Mouse (Mus musculus): Measurements from ENCODE around the gene Sphk1. TPM values are rescaled to one million over a fixed set of nuclear protein-coding genes. Genes with fewer than 3 reads are reported as not detected.
A peak's percentile ranks its signal among the peaks of the same experiment; 100 is the strongest.
"Not testable (repeated sequence)": the region's sequence is repeated elsewhere in the genome, so short reads cannot be mapped to it uniquely, and the experiment has no call there.

Sphk1 gene
- total and polyA plus RNA-seq, 3 experiments, result 53.5 to 127 TPM; not detected in 1

DNA sequence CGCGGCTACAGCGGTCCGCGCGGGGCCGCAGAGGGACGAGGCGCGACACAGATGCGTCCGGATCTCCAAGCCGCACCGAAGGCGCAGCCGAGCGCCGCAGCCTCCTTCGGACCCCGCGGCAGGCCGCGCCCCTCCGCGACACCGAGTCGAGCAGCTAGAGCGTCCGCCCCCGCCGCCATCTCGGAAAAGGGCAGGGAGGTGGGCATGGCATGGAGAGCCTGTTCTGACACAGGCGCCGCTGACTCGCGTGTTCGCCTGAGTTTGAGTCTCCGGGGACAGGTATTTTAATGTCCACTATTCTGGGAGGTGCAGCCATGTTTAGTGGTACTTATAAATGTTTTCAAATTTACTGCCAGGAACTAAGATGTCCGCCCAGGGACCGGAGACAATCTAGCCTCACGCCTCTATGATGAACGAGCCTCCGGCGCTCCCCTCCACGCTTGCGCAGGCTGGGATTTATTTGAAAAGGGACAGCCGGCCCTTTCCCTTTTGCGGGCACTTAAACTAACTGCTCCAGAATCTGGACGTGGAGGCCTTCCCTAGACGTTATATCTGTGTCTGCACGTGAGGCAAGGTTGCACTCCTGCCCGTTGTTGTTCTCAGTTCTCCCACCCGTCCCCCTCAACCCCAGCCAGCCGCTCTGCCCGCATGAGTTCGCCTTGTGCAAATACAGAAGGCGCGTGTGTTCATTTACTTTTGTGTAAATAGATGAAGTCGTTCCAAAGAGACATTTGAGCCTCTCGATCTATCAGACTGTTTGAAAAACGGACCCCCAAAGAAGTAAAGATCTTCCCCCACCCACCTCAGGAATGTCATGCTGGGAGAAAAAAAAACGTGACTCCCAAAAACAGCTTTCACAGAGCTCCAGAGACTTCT is 40.3 kb upstream of the Sphk1 start (continued):
- TF ChIP-seq TCF12 (IDR thresholded peaks at IDR 0.05; ENCODE audit: low read depth, low read length), result peak; percentile 54
- TF ChIP-seq JUND (IDR thresholded peaks at IDR 0.05; ENCODE audit: low read depth, low read length), result no peak
- TF ChIP-seq GABPA (IDR thresholded peaks at IDR 0.05; ENCODE audit: low read depth, low read length), result peak; percentile 71; the same call in 1 of the 2 replicates
- TF ChIP-seq E2F4 (IDR thresholded peaks at IDR 0.05; ENCODE audit: borderline replicate concordance, low read depth, low read length), result no peak
- TF ChIP-seq ELF1 (IDR thresholded peaks at IDR 0.05; ENCODE audit: low read depth, low read length), result peak; percentile 24
- peak; percentile 85 for TF ChIP-seq MXI1 (IDR thresholded peaks at IDR 0.05; ENCODE audit: low read depth, low read length)
- peak; percentile 51; the same call in 1 of the 2 replicates for TF ChIP-seq MEF2A (IDR thresholded peaks at IDR 0.05; ENCODE audit: extremely low read depth, insufficient replicate concordance, low read depth, low read length, poor library complexity, severe bottlenecking)
- no peak for TF ChIP-seq MAFK (IDR thresholded peaks at IDR 0.05; ENCODE audit: borderline replicate concordance, low read depth, low read length)
- peak; percentile 85; the same call in 1 of the 2 replicates for TF ChIP-seq SIN3A (IDR thresholded peaks at IDR 0.05; ENCODE audit: low read length)
- TF ChIP-seq POLR2AphosphoS2 (IDR thresholded peaks at IDR 0.05; ENCODE audit: low read length), result peak; percentile 98
- no peak for TF ChIP-seq USF2 (IDR thresholded peaks at IDR 0.05; ENCODE audit: borderline replicate concordance in 1 of 2, insufficient read depth in 1 of 2, low read depth in 1 of 2, low read length in 2 of 2)
- TF ChIP-seq CHD2 (IDR thresholded peaks at IDR 0.05; ENCODE audit: low read length), result no peak; the same call in 1 of the 2 replicates
- TF ChIP-seq ZMIZ1 (IDR thresholded peaks at IDR 0.05; ENCODE audit: low read depth, low read length), result peak; percentile 95; the same call in 1 of the 2 replicates
- no peak for TF ChIP-seq TAL1 (IDR thresholded peaks at IDR 0.05; ENCODE audit: low read length)
- 0 out of 2 replicates have a peak, but pooled peaks have one; percentile 26 for TF ChIP-seq SMC3 (IDR thresholded peaks at IDR 0.05; ENCODE audit: low read depth, low read length)
- TF ChIP-seq CHD1 (IDR thresholded peaks at IDR 0.05; ENCODE audit: low read depth, low read length), result 0 out of 2 replicates have a peak, but pooled peaks have one; percentile 42

DNA sequence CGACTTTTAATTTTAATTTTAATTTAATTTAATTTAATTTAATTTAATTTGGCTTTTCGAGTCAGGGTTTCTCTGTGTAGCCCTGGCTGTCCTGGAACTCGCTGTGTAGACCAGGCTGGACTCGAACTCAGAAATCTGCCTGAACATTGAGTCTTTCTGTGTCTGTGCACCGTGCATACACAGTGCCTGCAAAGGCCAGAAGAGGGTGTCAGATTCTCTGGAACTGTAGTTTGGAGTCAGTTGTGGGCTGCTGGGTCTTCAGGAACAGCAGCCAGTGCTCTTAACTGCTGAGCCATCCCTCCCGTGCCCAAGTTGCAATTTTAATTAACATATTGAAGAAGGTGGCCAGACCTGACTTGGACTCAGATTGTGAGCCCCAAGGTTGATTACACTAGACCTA is 39.4 kb upstream of the Sphk1 start:
- Histone ChIP-seq H3K79me2 (ENCODE audit: control insufficient read depth, insufficient read depth, low read length, poor library complexity) (peaks cover 21% of the 10 kb centered on the region), H3K4me3 (ENCODE audit: control insufficient read depth in 1 of 2, insufficient read depth in 1 of 2, low read depth in 2 of 2, low read length in 2 of 2) (peak overlapping the region in 1 of 2 experiments; percentile 74; a peak in 2 of 4 replicates), H3K4me1 (ENCODE audit: control insufficient read depth in 1 of 2, insufficient read depth in 2 of 2, low read length in 2 of 2) (peaks cover 13 to 35% of the 10 kb centered on the region in 2 experiments), H3K9ac (ENCODE audit: control insufficient read depth, low read depth, low read length, poor library complexity, severe bottlenecking) (peak overlapping the region; percentile 18), H3K27me3 (ENCODE audit: control insufficient read depth in 1 of 2, insufficient read depth in 2 of 2, low read length in 2 of 2) (no peaks in the 10 kb centered on the region), H3K9me3 (replicated peaks; ENCODE audit: insufficient read depth, low read length) (no peaks in the 10 kb centered on the region), H3K36me3 (ENCODE audit: control insufficient read depth in 1 of 2, insufficient read depth in 2 of 2, low read length in 2 of 2) (peaks cover 3 to 21% of the 10 kb centered on the region in 2 experiments), H3K27ac (ENCODE audit: control insufficient read depth, low read depth, low read length) (no peak overlapping the region)
- peak; percentile 17 for TF ChIP-seq RAD21 (IDR thresholded peaks at IDR 0.05; ENCODE audit: low read depth, low read length)
- TF ChIP-seq CHD1 (IDR thresholded peaks at IDR 0.05; ENCODE audit: low read depth, low read length), result no peak
- TF ChIP-seq KAT2A (conservative IDR thresholded peaks at IDR 0.05; ENCODE audit: low read depth, low read length), result no peak
- TF ChIP-seq RCOR1 (IDR thresholded peaks at IDR 0.05; ENCODE audit: low read depth, low read length), result no peak
- no peak for TF ChIP-seq TBP (IDR thresholded peaks at IDR 0.05; ENCODE audit: low read depth, low read length)
- peak in 1 of 3 experiments; percentile 43; a peak in 3 of 6 replicates for TF ChIP-seq CTCF (IDR thresholded peaks at IDR 0.05 in 2 of 3, conservative IDR thresholded peaks at IDR 0.05 in 1 of 3; ENCODE audit: control insufficient read depth in 1 of 3, insufficient read depth in 1 of 3, low read depth in 2 of 3, low read length in 3 of 3, poor library complexity in 1 of 3, severe bottlenecking in 1 of 3)
- no peak for TF ChIP-seq ZMIZ1 (IDR thresholded peaks at IDR 0.05; ENCODE audit: low read depth, low read length)
- no peak for TF ChIP-seq E2F4 (IDR thresholded peaks at IDR 0.05; ENCODE audit: borderline replicate concordance, low read depth, low read length)
- TF ChIP-seq GATA1 (IDR thresholded peaks at IDR 0.05; ENCODE audit: low read depth, low read length), result no peak
- TF ChIP-seq SMC3 (IDR thresholded peaks at IDR 0.05; ENCODE audit: low read depth, low read length), result peak; percentile 47
- no peak for TF ChIP-seq POLR2AphosphoS5 (IDR thresholded peaks at IDR 0.05; ENCODE audit: borderline replicate concordance, low read depth, low read length)
- no peak for TF ChIP-seq MEF2A (IDR thresholded peaks at IDR 0.05; ENCODE audit: extremely low read depth, insufficient replicate concordance, low read depth, low read length, poor library complexity, severe bottlenecking)
- no peak for TF ChIP-seq ETS1 (IDR thresholded peaks at IDR 0.05; ENCODE audit: low read depth, low read length)
- peak; percentile 68 for DNase-seq (ENCODE audit: low read depth, low spot score)

DNA sequence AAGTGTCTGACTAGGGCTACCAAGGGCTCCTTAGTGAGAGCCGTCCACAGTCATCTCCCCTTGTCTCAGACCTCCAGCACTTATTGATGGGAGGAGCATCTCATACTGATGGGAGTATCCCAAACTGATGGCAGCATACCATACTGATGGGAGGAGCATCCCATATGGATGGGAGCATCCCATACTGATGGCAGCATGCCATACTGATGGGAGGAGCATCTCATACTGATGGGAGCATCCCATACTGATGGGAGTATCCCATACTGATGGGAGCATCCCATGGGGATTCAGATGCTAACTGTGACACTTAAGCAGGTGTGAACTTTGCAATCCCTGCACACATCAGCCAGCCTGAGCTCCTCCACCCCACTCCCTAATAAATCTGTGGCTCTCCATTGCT is 38.2 kb upstream of the Sphk1 start:
- DNase-seq (ENCODE audit: low read depth, low spot score); H3K9ac ChIP-seq (ENCODE audit: control insufficient read depth, low read depth, low read length, poor library complexity, severe bottlenecking); H3K4me3 ChIP-seq (ENCODE audit: control insufficient read depth in 1 of 2, insufficient read depth in 1 of 2, low read depth in 2 of 2, low read length in 2 of 2); H3K9me3 ChIP-seq (replicated peaks; ENCODE audit: insufficient read depth, low read length); H3K27me3 ChIP-seq (ENCODE audit: control insufficient read depth in 1 of 2, insufficient read depth in 2 of 2, low read length in 2 of 2); H3K27ac ChIP-seq (ENCODE audit: control insufficient read depth, low read depth, low read length): not testable (repeated sequence)
- H3K36me3 ChIP-seq (ENCODE audit: control insufficient read depth in 1 of 2, insufficient read depth in 2 of 2, low read length in 2 of 2), result peaks cover 3 to 24% of the 10 kb centered on the region in 2 experiments
- peaks cover 21% of the 10 kb centered on the region for H3K79me2 ChIP-seq (ENCODE audit: control insufficient read depth, insufficient read depth, low read length, poor library complexity)
- H3K4me1 ChIP-seq (ENCODE audit: control insufficient read depth in 1 of 2, insufficient read depth in 2 of 2, low read length in 2 of 2), result peaks cover 13 to 44% of the 10 kb centered on the region in 2 experiments
